Mouse (Mus musculus) cerebellum, adult 2 months (tissue): ENCODE measurements around the gene Ubb. TPM values are rescaled to one million over a fixed set of nuclear protein-coding genes. Genes with fewer than 3 reads are reported as not detected.
A peak's percentile ranks its signal among the peaks of the same experiment; 100 is the strongest.

Experiments
- DNase-seq, 2 experiments: peaks; one replicate each; pipeline ENCODE4 v3.0.0; 2021
- H3K27ac ChIP-seq: fragments of 200-500 bp; 2 replicates; pipeline ENCODE4 v1.5.1; 2012; ENCODE audit warnings: low read length, control low read depth, inconsistent platforms; ENCODE audit not compliant: insufficient read depth
- H3K27me3 ChIP-seq: fragments of 200-500 bp; 2 replicates; pipeline ENCODE4 v1.6.1; 2012; ENCODE audit warnings: inconsistent platforms, mild to moderate bottlenecking, low read length, moderate library complexity; ENCODE audit not compliant: control insufficient read depth, insufficient read depth
- H3K4me1 ChIP-seq: fragments of 200-500 bp; 2 replicates; pipeline ENCODE4 v1.6.1; 2011; ENCODE audit warnings: low read length; ENCODE audit not compliant: control insufficient read depth, insufficient read depth
- H3K4me3 ChIP-seq: fragments of 200-500 bp; replicated peaks from 2 replicates; pipeline ENCODE3; 2011; ENCODE audit warnings: mild to moderate bottlenecking, low read depth, low read length, control low read depth; ENCODE audit not compliant: insufficient read depth
- CTCF ChIP-seq: fragments of 200-500 bp; IDR thresholded peaks from 2 replicates; pipeline ENCODE4 v1.5.1; 2011; ENCODE audit warnings: low read depth, mild to moderate bottlenecking, control low read depth, low read length, moderate library complexity, borderline replicate concordance; ENCODE audit not compliant: insufficient read depth
- POLR2A ChIP-seq: fragments of 200-500 bp; IDR thresholded peaks from 2 replicates; pipeline ENCODE4 v1.6.1; 2011; ENCODE audit warnings: low read length, control low read depth, borderline replicate concordance; ENCODE audit not compliant: insufficient read depth
- WGBS: fragments of 180-500 bp; shearing (Covaris S2); methylation state at CpG from one replicate; pipeline ENCODE4 v1.1.7; 2018; 5-methylcytosine and 5-hydroxymethylcytosine counted together
- polyA plus RNA-seq: library from polyadenylated mRNA; depleted of rRNA; stranded (reverse); fragments of >200 nt; gene quantifications from 2 replicates; pipeline ENCODE4 v1.2.3, GENCODE M21; 2012; rRNA removed

The Ubb gene
- polyA plus RNA-seq, 1 experiment: 3,782 TPM

GRCm38 (mm10) chr11:62601732-62602618 is 51.0 kb downstream of the Ubb start:
- peaks cover 14% of the 10 kb centered on the region for H3K4me1 ChIP-seq
- 11% methylated on average over 17 of the region's 17 CpGs for WGBS
- H3K27ac ChIP-seq: peak overlapping the region; percentile 48; the same call in 1 of the 2 replicates
- H3K4me3 ChIP-seq: peak overlapping the region; percentile 84
- DNase-seq: no peak
- no peak for TF ChIP-seq CTCF
- no peak for TF ChIP-seq POLR2A
- no peaks in the 10 kb centered on the region for H3K27me3 ChIP-seq

Other genes starting within 250 kb of the Ubb start
- gene Pigl, start 92.7 kb upstream of the Ubb start, polyA plus RNA-seq: 7.7 and 9.5 TPM in 2 replicates
- 132 and 153 TPM in 2 replicates for gene Ncor1, start 92.6 kb upstream of the Ubb start, polyA plus RNA-seq
- gene Cenpv, start 11.9 kb upstream of the Ubb start, polyA plus RNA-seq: 46.7 and 52.4 TPM in 2 replicates
- 22.0 and 23.7 TPM in 2 replicates for gene Trpv2, start 23.3 kb downstream of the Ubb start, polyA plus RNA-seq
- 5.9 and 6.5 TPM in 2 replicates for gene Lrrc75a, start 97.4 kb downstream of the Ubb start, polyA plus RNA-seq
- gene Mmgt2, start 97.5 kb downstream of the Ubb start, polyA plus RNA-seq: 19.8 and 28.0 TPM in 2 replicates
- gene Zfp287, start 180.7 kb downstream of the Ubb start, polyA plus RNA-seq: 13.9 and 15.1 TPM in 2 replicates
- gene Gm10428, start 201.9 kb downstream of the Ubb start, polyA plus RNA-seq: not detected in 2 replicates
- gene Zfp286, start 238.3 kb downstream of the Ubb start, polyA plus RNA-seq: 9.8 and 10.8 TPM in 2 replicates